Mouse (Mus musculus) myocyte (in vitro differentiated cells): ENCODE measurements around the gene Slc9a9. TPM values are rescaled to one million over a fixed set of nuclear protein-coding genes. Genes with fewer than 3 reads are reported as not detected.

Source experiments
- H3K27me3 ChIP-seq: one replicate; pipeline ENCODE4 v1.6.1; 2011; ENCODE audit not compliant: control insufficient read depth, insufficient read depth, insufficient read length
- H3K36me3 ChIP-seq: one replicate; pipeline ENCODE4 v1.6.1; 2011; ENCODE audit not compliant: control insufficient read depth, insufficient read depth
- H3K4me2 ChIP-seq: one replicate; pipeline ENCODE4 v1.6.1; 2011; ENCODE audit warnings: low read depth, control low read depth
- H3K4me3 ChIP-seq: one replicate; pipeline ENCODE4 v1.5.1; 2011; ENCODE audit warnings: mild to moderate bottlenecking, control low read depth, moderate library complexity
- H3K79me2 ChIP-seq: one replicate; pipeline ENCODE4 v1.6.1; 2011; ENCODE audit not compliant: control insufficient read depth, insufficient read depth
- H3ac ChIP-seq: one replicate; pipeline ENCODE4 v1.6.1; 2011; ENCODE audit not compliant: control insufficient read depth, insufficient read length
- CEBPB ChIP-seq: IDR thresholded peaks from 2 replicates; pipeline ENCODE4 v1.6.1; 2011; ENCODE audit warnings: mild to moderate bottlenecking, moderate library complexity; ENCODE audit not compliant: poor library complexity, insufficient read depth, severe bottlenecking
- E2F4 ChIP-seq: IDR thresholded peaks from one replicate; pipeline ENCODE4 v1.6.1; 2011; ENCODE audit warnings: mild to moderate bottlenecking, control low read depth, moderate library complexity; ENCODE audit not compliant: insufficient read depth
- MAX ChIP-seq: IDR thresholded peaks from one replicate; pipeline ENCODE4 v1.6.1; 2011; ENCODE audit warnings: low read depth, mild to moderate bottlenecking, control low read depth
- MYOD1 ChIP-seq, 3 experiments: IDR thresholded peaks; one replicate each; pipeline ENCODE4 v1.6.1; 2011; ENCODE audit warnings: control low read depth in 2 of 3, low read depth in 2 of 3, mild to moderate bottlenecking in 2 of 3, moderate library complexity in 1 of 3; ENCODE audit not compliant: insufficient read length in 2 of 3, control insufficient read depth in 1 of 3
- MYOG ChIP-seq, 3 experiments: IDR thresholded peaks; one replicate each; pipeline ENCODE4 v1.6.1; 2011; ENCODE audit warnings: control low read depth in 2 of 3, low read depth in 2 of 3, mild to moderate bottlenecking in 2 of 3; ENCODE audit not compliant: insufficient read length in 2 of 3, control insufficient read depth in 1 of 3, insufficient read depth in 1 of 3
- POLR2A ChIP-seq: IDR thresholded peaks from one replicate; pipeline ENCODE4 v1.6.1; 2011; ENCODE audit warnings: low read depth, mild to moderate bottlenecking, control low read depth, moderate library complexity; ENCODE audit not compliant: insufficient read length
- POLR2AphosphoS2 ChIP-seq: IDR thresholded peaks from one replicate; pipeline ENCODE4 v1.6.1; 2011; ENCODE audit warnings: low read depth, control low read depth; ENCODE audit not compliant: insufficient read length
- REST ChIP-seq: IDR thresholded peaks from one replicate; pipeline ENCODE4 v1.6.1; 2011; ENCODE audit warnings: mild to moderate bottlenecking, control low read depth, moderate library complexity; ENCODE audit not compliant: insufficient read depth, insufficient read length
- SRF ChIP-seq: IDR thresholded peaks from one replicate; pipeline ENCODE4 v1.6.1; 2011; ENCODE audit warnings: low read depth; ENCODE audit not compliant: control insufficient read depth, insufficient read length
- TCF12 ChIP-seq: IDR thresholded peaks from one replicate; pipeline ENCODE4 v1.6.1; 2011; ENCODE audit warnings: mild to moderate bottlenecking, control low read depth; ENCODE audit not compliant: poor library complexity, insufficient read depth, severe bottlenecking
- TCF3 ChIP-seq: IDR thresholded peaks from one replicate; pipeline ENCODE4 v1.6.1; 2011; ENCODE audit warnings: low read depth, control low read depth; ENCODE audit not compliant: insufficient read length
- USF1 ChIP-seq: IDR thresholded peaks from one replicate; pipeline ENCODE4 v1.6.1; 2011; ENCODE audit warnings: low read depth, mild to moderate bottlenecking, control low read depth, moderate library complexity
- polyA plus RNA-seq: library from polyadenylated mRNA; unstranded; fragments of >200 nt; fragmentation: generic; extraction: Trizol; gene quantifications from one replicate; pipeline ENCODE4 v1.2.1, GENCODE M21; 2012; ENCODE audit warnings: missing spikeins

Gene Slc9a9
- polyA plus RNA-seq, 1 experiment: 21.5 TPM

DNA sequence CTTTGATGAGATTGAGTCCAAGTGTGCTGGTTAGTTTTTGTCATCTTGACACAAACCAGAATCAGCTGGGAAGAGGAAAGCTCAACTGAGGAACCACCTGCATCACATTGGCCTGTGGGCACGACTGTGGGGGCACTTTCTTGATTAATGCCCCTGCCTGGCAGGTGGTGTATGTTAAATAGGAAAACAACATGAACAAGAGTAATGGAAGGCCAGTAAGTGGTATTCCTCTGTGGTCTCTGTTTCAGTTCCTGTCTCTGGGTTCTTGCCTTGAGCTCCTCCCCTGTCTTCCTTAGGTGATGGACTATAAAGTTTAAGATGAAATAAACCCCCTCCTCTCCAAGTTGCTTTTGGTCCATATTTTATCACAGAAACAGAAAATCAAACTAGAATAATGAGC, 372.7 kb downstream of the Slc9a9 start:
- TF ChIP-seq POLR2A: no peak
- TF ChIP-seq CEBPB: no peak
- no peak for TF ChIP-seq TCF3
- no peak for TF ChIP-seq POLR2AphosphoS2
- no peak for TF ChIP-seq MAX
- TF ChIP-seq TCF12: no peak
- TF ChIP-seq REST: no peak
- H3ac ChIP-seq: no peak overlapping the region
- peaks cover 13% of the 10 kb centered on the region for H3K36me3 ChIP-seq
- no peak overlapping the region for H3K4me3 ChIP-seq
- no peaks in the 10 kb centered on the region for H3K27me3 ChIP-seq
- H3K4me2 ChIP-seq: no peak overlapping the region
- H3K79me2 ChIP-seq: no peaks in the 10 kb centered on the region

DNA sequence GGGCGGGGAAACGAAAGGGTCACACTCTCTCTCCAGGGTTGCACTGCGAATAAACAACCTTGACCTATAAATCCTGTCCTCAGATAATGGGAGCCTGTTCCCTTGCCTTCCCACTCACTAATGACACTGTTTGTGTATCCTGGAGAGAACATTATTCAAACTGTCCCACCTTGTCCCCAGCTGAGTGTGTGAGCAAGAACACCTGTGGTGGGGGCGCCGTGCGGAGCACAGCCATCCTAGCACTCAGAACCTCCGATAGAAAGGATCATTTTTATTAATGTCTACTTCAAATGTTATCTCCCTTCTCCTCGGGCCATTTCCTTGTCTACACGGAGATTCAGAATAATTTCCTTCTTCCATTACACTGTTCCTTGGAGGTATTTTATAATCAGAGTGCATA, 382.5 kb downstream of the Slc9a9 start:
- no peaks in the 10 kb centered on the region for H3K27me3 ChIP-seq
- no peak overlapping the region for H3K4me3 ChIP-seq
- no peak overlapping the region for H3K4me2 ChIP-seq
- H3K79me2 ChIP-seq: no peaks in the 10 kb centered on the region
- no peak for TF ChIP-seq POLR2AphosphoS2
- no peak for TF ChIP-seq MYOG (IDR thresholded peaks at IDR 0.05; ENCODE audit: control insufficient read depth in 1 of 3, insufficient read depth in 1 of 3, insufficient read length in 2 of 3, low read depth in 2 of 3)
- no peak for TF ChIP-seq CEBPB
- TF ChIP-seq MYOD1 (IDR thresholded peaks at IDR 0.05; ENCODE audit: control insufficient read depth in 1 of 3, insufficient read length in 2 of 3, low read depth in 2 of 3): no peak
- no peak for TF ChIP-seq SRF
- no peak overlapping the region for H3ac ChIP-seq
- peaks cover 7% of the 10 kb centered on the region for H3K36me3 ChIP-seq

DNA sequence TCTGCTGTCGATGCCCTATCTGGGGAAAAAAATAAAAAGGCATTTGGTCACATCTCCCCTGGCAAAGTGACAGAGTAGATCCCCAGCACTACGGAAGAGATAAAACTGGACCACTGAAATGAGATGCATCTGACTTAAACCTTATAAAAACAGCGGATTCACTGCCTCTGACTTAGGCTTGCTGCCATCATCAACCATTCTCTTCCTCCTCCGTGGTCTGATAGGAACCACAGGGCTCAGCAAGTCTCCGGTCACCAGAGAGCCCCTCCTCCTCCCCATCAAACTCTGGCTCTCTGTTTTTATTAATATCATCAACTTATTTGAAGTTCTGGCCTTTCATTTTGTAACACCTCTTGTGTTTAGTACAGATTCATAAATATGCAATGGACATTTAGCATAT, 383.5 kb downstream of the Slc9a9 start:
- no peaks in the 10 kb centered on the region for H3K79me2 ChIP-seq
- no peaks in the 10 kb centered on the region for H3K27me3 ChIP-seq
- H3K36me3 ChIP-seq: peaks cover 7% of the 10 kb centered on the region
- H3K4me3 ChIP-seq: no peak overlapping the region
- TF ChIP-seq POLR2AphosphoS2: no peak
- no peak for TF ChIP-seq POLR2A
- no peak for TF ChIP-seq SRF
- no peak for TF ChIP-seq TCF12
- TF ChIP-seq MYOG (IDR thresholded peaks at IDR 0.05; ENCODE audit: control insufficient read depth in 1 of 3, insufficient read depth in 1 of 3, insufficient read length in 2 of 3, low read depth in 2 of 3): no peak
- no peak for TF ChIP-seq REST
- no peak for TF ChIP-seq MYOD1 (IDR thresholded peaks at IDR 0.05; ENCODE audit: control insufficient read depth in 1 of 3, insufficient read length in 2 of 3, low read depth in 2 of 3)
- TF ChIP-seq TCF3: no peak
- TF ChIP-seq USF1: no peak
- no peak for TF ChIP-seq E2F4
- TF ChIP-seq CEBPB: no peak
- TF ChIP-seq MAX: no peak
- no peak overlapping the region for H3ac ChIP-seq
- no peak overlapping the region for H3K4me2 ChIP-seq

DNA sequence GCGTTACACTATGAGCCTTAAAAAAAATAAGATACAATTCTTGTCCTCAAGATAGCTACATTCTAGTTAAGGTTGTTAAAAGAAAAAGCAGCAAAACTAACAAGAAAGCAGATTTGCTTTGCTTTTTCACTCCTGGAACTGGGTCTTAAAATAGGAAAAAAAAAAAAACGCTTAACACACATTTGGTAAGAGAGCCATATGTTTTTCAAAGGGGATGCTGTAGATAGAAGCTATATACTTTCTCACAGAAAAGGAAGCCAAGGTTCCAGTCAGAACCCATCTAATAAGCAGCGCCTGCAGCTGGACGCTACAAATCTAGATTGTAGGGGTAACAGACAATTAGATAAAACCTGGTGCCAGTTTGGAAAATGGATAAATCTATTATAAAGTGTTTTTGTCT, 386.1 kb downstream of the Slc9a9 start:
- no peak overlapping the region for H3K4me3 ChIP-seq
- TF ChIP-seq MYOD1 (IDR thresholded peaks at IDR 0.05; ENCODE audit: control insufficient read depth in 1 of 3, insufficient read length in 2 of 3, low read depth in 2 of 3) (no peak), MYOG (IDR thresholded peaks at IDR 0.05; ENCODE audit: control insufficient read depth in 1 of 3, insufficient read depth in 1 of 3, insufficient read length in 2 of 3, low read depth in 2 of 3) (no peak), TCF12 (no peak), CEBPB (no peak), SRF (no peak), REST (no peak)
- H3K36me3 ChIP-seq: peaks cover 10% of the 10 kb centered on the region
- H3K4me2 ChIP-seq: no peak overlapping the region
- H3K79me2 ChIP-seq: no peaks in the 10 kb centered on the region
- no peaks in the 10 kb centered on the region for H3K27me3 ChIP-seq
- H3ac ChIP-seq: no peak overlapping the region

DNA sequence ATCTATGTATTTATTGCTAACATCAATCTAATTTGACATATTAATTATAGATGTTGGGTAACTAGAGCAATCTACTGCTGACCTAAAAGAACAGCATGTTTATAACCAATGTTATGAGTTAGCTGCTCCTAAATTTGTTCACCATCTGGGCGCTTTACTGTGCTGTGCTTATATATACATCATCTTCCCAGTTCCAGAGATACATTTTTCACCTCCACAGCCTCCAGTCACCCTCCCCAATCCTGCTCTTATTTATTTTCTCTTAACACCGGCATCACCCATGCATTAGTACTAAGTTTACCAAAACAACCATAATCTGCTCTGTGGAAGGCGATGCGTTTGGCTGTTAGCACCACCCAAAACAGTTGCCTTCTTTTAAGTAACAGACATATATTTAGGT, 391.0 kb downstream of the Slc9a9 start:
- Histone ChIP-seq H3K4me2 (no peak overlapping the region), H3ac (no peak overlapping the region), H3K27me3 (no peaks in the 10 kb centered on the region), H3K36me3 (peaks cover 5% of the 10 kb centered on the region), H3K79me2 (no peaks in the 10 kb centered on the region), H3K4me3 (no peak overlapping the region)
- no peak for TF ChIP-seq MAX
- no peak for TF ChIP-seq POLR2AphosphoS2
- TF ChIP-seq USF1: no peak
- no peak for TF ChIP-seq POLR2A
- no peak for TF ChIP-seq TCF12
- no peak for TF ChIP-seq REST
- no peak for TF ChIP-seq TCF3
- no peak for TF ChIP-seq CEBPB
- TF ChIP-seq SRF: no peak
- no peak for TF ChIP-seq MYOG (IDR thresholded peaks at IDR 0.05; ENCODE audit: control insufficient read depth in 1 of 3, insufficient read depth in 1 of 3, insufficient read length in 2 of 3, low read depth in 2 of 3)
- TF ChIP-seq MYOD1 (IDR thresholded peaks at IDR 0.05; ENCODE audit: control insufficient read depth in 1 of 3, insufficient read length in 2 of 3, low read depth in 2 of 3): no peak
- no peak for TF ChIP-seq E2F4
